8 mouse cellular contexts compared by ENCODE assay signal in the genomic region with DNA sequence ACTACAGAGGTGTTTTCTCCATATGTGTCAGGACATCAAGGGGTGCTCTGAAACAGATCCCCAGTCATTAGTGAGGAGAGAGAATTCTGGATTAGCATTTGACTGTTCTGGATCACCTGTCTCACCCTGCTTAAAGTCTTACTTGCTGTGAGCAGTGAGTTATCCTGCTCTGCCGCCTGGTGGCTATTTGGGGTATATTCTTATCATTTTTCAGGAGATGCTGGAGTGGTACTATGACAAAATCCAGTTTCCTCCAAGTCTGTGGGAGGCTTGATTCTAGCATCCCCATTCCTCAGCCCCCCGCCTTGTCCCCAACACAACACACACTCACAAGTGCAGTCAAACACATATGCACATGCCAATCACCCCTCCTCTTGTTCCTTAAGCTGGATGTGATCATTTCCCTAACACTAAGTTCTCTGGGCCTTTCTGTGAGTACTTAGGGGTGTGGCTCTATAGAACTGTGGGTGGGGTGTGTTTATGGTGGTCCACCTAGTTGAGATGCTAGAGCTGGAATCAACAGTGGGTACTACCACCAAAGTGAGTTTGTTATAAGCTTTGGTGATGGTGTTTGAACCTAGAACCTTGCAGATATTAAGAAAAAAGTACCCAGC.
DNase-seq lines count a peak whose midpoint lies in the region; ATAC-seq and TF ChIP-seq lines count a peak whose summit lies in the region.

No protein-coding gene starts in this region.

- H3K9me3 ChIP-seq in forebrain, embryonic 10.5 days = no peaks in the 10 kb centered on the region
- no peaks in the 10 kb centered on the region for H3K9me3 ChIP-seq in hindbrain, embryonic 12.5 days (replicated peaks)
- no peaks in the 10 kb centered on the region for H3K9me3 ChIP-seq in midbrain, embryonic 11.5 days (ENCODE audit: control insufficient read depth, low read length)

- in situ Hi-C loops in Patski (cut with MboI; ENCODE audit: low pct_unique_long_range_greater_than_20kb) = loop anchor here (25.0 kb wide), 2 partner anchors 111 to 1364 kb away; partner anchors contain the start of gene Zfp788

- no peaks in the 10 kb centered on the region for H3K27me3 ChIP-seq in Patski
- H3K27me3 ChIP-seq in forebrain, embryonic 10.5 days (ENCODE audit: poor library complexity, severe bottlenecking) = no peaks in the 10 kb centered on the region
- H3K27me3 ChIP-seq in hindbrain, embryonic 12.5 days = no peaks in the 10 kb centered on the region
- no peaks in the 10 kb centered on the region; the same call in 1 of the 2 replicates for H3K27me3 ChIP-seq in midbrain, embryonic 11.5 days (ENCODE audit: control insufficient read depth, insufficient read depth, low read length)

- CTCF ChIA-PET in Patski (lab: Charles Lee) = interaction anchor here (0.7 to 1.6 kb wide), 6 partner anchors 114 to 426 kb away, joined by 3 to 6 read pairs (median 4); no protein-coding TSS in a partner anchor

- no peak overlapping the region for H3K4me2 ChIP-seq in hindbrain, embryonic 12.5 days (replicated peaks)
- H3K4me2 ChIP-seq in midbrain, embryonic 11.5 days = no peak overlapping the region

- WGBS in forebrain, embryonic 10.5 days = 23% methylated on average over 2 of the region's 2 CpGs
- WGBS in hindbrain, embryonic 12.5 days = 18% methylated on average over 2 of the region's 2 CpGs
- 24% methylated on average over 2 of the region's 2 CpGs for WGBS in midbrain, embryonic 11.5 days

- peaks cover 15% of the 10 kb centered on the region for H3K4me1 ChIP-seq in forebrain, embryonic 10.5 days
- peaks cover 19% of the 10 kb centered on the region for H3K4me1 ChIP-seq in hindbrain, embryonic 12.5 days
- peaks cover 13% of the 10 kb centered on the region for H3K4me1 ChIP-seq in midbrain, embryonic 11.5 days (ENCODE audit: control insufficient read depth, insufficient read depth, low read length)

- no peaks in the 10 kb centered on the region for H3K36me3 ChIP-seq in forebrain, embryonic 10.5 days (replicated peaks)
- H3K36me3 ChIP-seq in hindbrain, embryonic 12.5 days = no peaks in the 10 kb centered on the region
- H3K36me3 ChIP-seq in midbrain, embryonic 11.5 days (ENCODE audit: control insufficient read depth, insufficient read depth, low read length) = no peaks in the 10 kb centered on the region

- no peak overlapping the region for H3K9ac ChIP-seq in hindbrain, embryonic 12.5 days
- no peak overlapping the region for H3K9ac ChIP-seq in midbrain, embryonic 11.5 days (ENCODE audit: low read length)

- TF ChIP-seq CTCF in Patski (IDR thresholded peaks at IDR 0.05) = peak; percentile 86

- no peak overlapping the region for H3K4me3 ChIP-seq in forebrain, embryonic 10.5 days
- H3K4me3 ChIP-seq in hindbrain, embryonic 12.5 days = no peak overlapping the region
- H3K4me3 ChIP-seq in midbrain, embryonic 11.5 days (ENCODE audit: low read depth, low read length) = no peak overlapping the region

- H3K27ac ChIP-seq in forebrain, embryonic 10.5 days = no peak overlapping the region
- H3K27ac ChIP-seq in hindbrain, embryonic 12.5 days = no peak overlapping the region
- no peak overlapping the region for H3K27ac ChIP-seq in midbrain, embryonic 11.5 days (ENCODE audit: low read depth, low read length)

- POLR2A ChIA-PET in Patski (lab: Charles Lee) = no interaction called here

- peak; percentile 51 for ATAC-seq in Patski
- peak; percentile 23; the same call in 1 of the 2 replicates for ATAC-seq in hindbrain, embryonic 12.5 days (ENCODE audit: low FRiP score)
- 0 out of 2 replicates have a peak, but pooled peaks have one; percentile 8 for ATAC-seq in midbrain, embryonic 11.5 days (ENCODE audit: low FRiP score)

- DNase-seq in Patski (ENCODE audit: low read depth, low spot score) = no peak
- peak; percentile 24 for DNase-seq in adrenal gland, postnatal 25 days
- peak; percentile 43 for DNase-seq in forebrain, embryonic 10.5 days (ENCODE audit: extremely low spot score, low spot score)
- DNase-seq in layer of hippocampus, adult 9-11 months = peak; percentile 63
- peak; percentile 92 for DNase-seq in midbrain, embryonic 11.5 days (ENCODE audit: low spot score, missing footprints)
- peak; percentile 26 for DNase-seq in telencephalon, adult 2 months (ENCODE audit: low read depth, low spot score)
- no peak for DNase-seq in thymus, adult 18-20 months

Comparison
In these comparisons a context has a peak if more than half of its experiments do, and no peak if none do; other contexts are left out.
1. DNase-seq: peak in adrenal gland, postnatal 25 days (single experiment), forebrain, embryonic 10.5 days (single experiment), layer of hippocampus, adult 9-11 months (single experiment), midbrain, embryonic 11.5 days (single experiment) and telencephalon, adult 2 months (single experiment); none in Patski (single experiment) and thymus, adult 18-20 months (0 of 2).
2. Peak in every context shown above with its lines, with median percentiles within 50 percentile points of each other: ATAC-seq.